Mouse (Mus musculus): ENCODE results near the gene Gm28048. TPM values are rescaled to one million over a fixed set of nuclear protein-coding genes. Genes with fewer than 3 reads are reported as not detected.

The Gm28048 gene
- polyA plus RNA-seq (2011; ENCODE audit: insufficient read depth, insufficient read length, low replicate concordance, missing spikeins) = 13.8 and 21.9 TPM in 2 replicates

GRCm38 (mm10) chr11:22981984-22982757, at the start of gene Gm28048, which contains the start of gene Commd1:
Gene Gm28048, minus strand, starts transcription at chr11:22982090.
Gene Commd1, minus strand, starts transcription at chr11:22982382.
- peaks cover 3% of the 10 kb centered on the region for H3K4me1 ChIP-seq (ENCODE audit: control insufficient read depth, insufficient read depth, low read length)
- WGBS = 3% methylated on average over 42 of the region's 42 CpGs
- TF ChIP-seq CTCF (IDR thresholded peaks at IDR 0.05; ENCODE audit: control insufficient read depth, insufficient read depth, low read length) (peak; percentile 63), POLR2A (IDR thresholded peaks at IDR 0.05; ENCODE audit: borderline replicate concordance, control insufficient read depth, low read depth, low read length) (peak; percentile 91; the same call in 1 of the 2 replicates)
- H3K27ac ChIP-seq (ENCODE audit: control insufficient read depth, insufficient read depth, low read depth, low read length, poor library complexity) = peak within 1 kb of the TSS; percentile 93
- peak within 1 kb of the TSS; percentile 77 for H3K4me3 ChIP-seq (replicated peaks; ENCODE audit: control insufficient read depth, low read depth, low read length)

DNA sequence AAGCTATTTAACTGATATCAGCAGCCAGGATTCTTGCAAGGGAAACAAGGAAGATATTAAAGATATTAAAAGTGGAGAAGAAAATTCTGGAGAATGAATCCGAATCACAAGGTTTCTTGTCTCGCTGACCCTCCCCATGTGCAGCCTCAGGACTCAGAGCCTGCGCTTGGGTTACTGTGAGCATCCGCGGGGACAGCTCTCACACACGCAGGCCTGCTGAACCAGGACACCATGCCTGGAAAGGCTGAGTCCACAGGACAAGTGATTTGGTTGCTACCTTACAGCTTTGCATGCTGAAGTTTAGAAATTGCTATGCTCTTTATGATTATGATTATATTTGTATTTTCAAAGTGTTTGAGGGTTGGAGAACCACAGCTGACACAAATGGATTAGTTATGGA, 47.5 kb upstream of the Gm28048 start:
- H3K27ac ChIP-seq (ENCODE audit: control insufficient read depth, insufficient read depth, low read depth, low read length, poor library complexity) = no peak overlapping the region
- WGBS = 87% methylated on average over 6 of the region's 6 CpGs
- TF ChIP-seq POLR2A (IDR thresholded peaks at IDR 0.05; ENCODE audit: borderline replicate concordance, control insufficient read depth, low read depth, low read length) (no peak), CTCF (IDR thresholded peaks at IDR 0.05; ENCODE audit: control insufficient read depth, insufficient read depth, low read length) (no peak)

DNA sequence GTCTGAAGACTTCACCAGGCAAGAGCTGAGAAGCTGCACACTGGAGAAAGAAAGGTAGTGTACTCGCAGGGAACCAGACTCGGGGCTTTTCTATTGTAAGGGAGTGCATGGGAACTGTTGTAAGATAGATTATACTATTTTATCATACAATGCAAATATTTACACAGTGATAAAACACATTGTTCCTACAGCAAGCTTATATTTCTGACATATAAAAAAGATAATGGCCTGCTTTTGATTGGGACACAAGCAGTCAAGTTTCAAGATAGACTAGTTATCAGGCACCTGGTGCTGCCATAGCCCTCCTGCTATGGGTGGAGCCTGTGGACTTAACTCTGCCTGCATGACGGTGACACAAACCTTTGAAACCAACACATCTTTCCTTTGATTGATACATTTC, 47.1 kb upstream of the Gm28048 start:
- WGBS = 60% methylated on average over 3 of the region's 3 CpGs

More for the DNA sequence above, 47.5 kb upstream of the Gm28048 start:
- Histone ChIP-seq H3K4me1 (ENCODE audit: control insufficient read depth, insufficient read depth, low read length) (no peaks in the 10 kb centered on the region), H3K4me3 (replicated peaks; ENCODE audit: control insufficient read depth, low read depth, low read length) (no peak overlapping the region)

GRCm38 (mm10) chr11:23024169-23024568, 42.3 kb upstream of the Gm28048 start:
- 20% methylated on average over 3 of the region's 3 CpGs for WGBS
- Histone ChIP-seq H3K27ac (ENCODE audit: control insufficient read depth, insufficient read depth, low read depth, low read length, poor library complexity) (no peak overlapping the region), H3K4me1 (ENCODE audit: control insufficient read depth, insufficient read depth, low read length) (no peaks in the 10 kb centered on the region), H3K4me3 (replicated peaks; ENCODE audit: control insufficient read depth, low read depth, low read length) (no peak overlapping the region)
- no peak for TF ChIP-seq POLR2A (IDR thresholded peaks at IDR 0.05; ENCODE audit: borderline replicate concordance, control insufficient read depth, low read depth, low read length)
- TF ChIP-seq CTCF (IDR thresholded peaks at IDR 0.05; ENCODE audit: control insufficient read depth, insufficient read depth, low read length) = no peak

More for the DNA sequence above, 47.1 kb upstream of the Gm28048 start:
- Histone ChIP-seq H3K4me3 (replicated peaks; ENCODE audit: control insufficient read depth, low read depth, low read length) (no peak overlapping the region), H3K4me1 (ENCODE audit: control insufficient read depth, insufficient read depth, low read length) (no peaks in the 10 kb centered on the region), H3K27ac (ENCODE audit: control insufficient read depth, insufficient read depth, low read depth, low read length, poor library complexity) (no peak overlapping the region)
- TF ChIP-seq POLR2A (IDR thresholded peaks at IDR 0.05; ENCODE audit: borderline replicate concordance, control insufficient read depth, low read depth, low read length) (no peak), CTCF (IDR thresholded peaks at IDR 0.05; ENCODE audit: control insufficient read depth, insufficient read depth, low read length) (no peak)

- no peak for TF ChIP-seq POLR2A (IDR thresholded peaks at IDR 0.05; ENCODE audit: borderline replicate concordance, control insufficient read depth, low read depth, low read length)
- TF ChIP-seq CTCF (IDR thresholded peaks at IDR 0.05; ENCODE audit: control insufficient read depth, insufficient read depth, low read length) = no peak
- H3K4me3 ChIP-seq (replicated peaks; ENCODE audit: control insufficient read depth, low read depth, low read length) = no peak overlapping the region
- H3K27ac ChIP-seq (ENCODE audit: control insufficient read depth, insufficient read depth, low read depth, low read length, poor library complexity) = no peak overlapping the region
- 81% methylated on average over 2 of the region's 2 CpGs for WGBS
- H3K4me1 ChIP-seq (ENCODE audit: control insufficient read depth, insufficient read depth, low read length) = no peaks in the 10 kb centered on the region
Observed at GRCm38 (mm10) chr11:23023155-23023554, 41.3 kb upstream of the Gm28048 start.

- H3K4me1 ChIP-seq (ENCODE audit: control insufficient read depth, insufficient read depth, low read length) = no peaks in the 10 kb centered on the region
- TF ChIP-seq POLR2A (IDR thresholded peaks at IDR 0.05; ENCODE audit: borderline replicate concordance, control insufficient read depth, low read depth, low read length) (no peak), CTCF (IDR thresholded peaks at IDR 0.05; ENCODE audit: control insufficient read depth, insufficient read depth, low read length) (no peak)
- WGBS = 92% methylated on average over 14 of the region's 14 CpGs
Observed at GRCm38 (mm10) chr11:23020841-23021240, 39.0 kb upstream of the Gm28048 start.

DNA sequence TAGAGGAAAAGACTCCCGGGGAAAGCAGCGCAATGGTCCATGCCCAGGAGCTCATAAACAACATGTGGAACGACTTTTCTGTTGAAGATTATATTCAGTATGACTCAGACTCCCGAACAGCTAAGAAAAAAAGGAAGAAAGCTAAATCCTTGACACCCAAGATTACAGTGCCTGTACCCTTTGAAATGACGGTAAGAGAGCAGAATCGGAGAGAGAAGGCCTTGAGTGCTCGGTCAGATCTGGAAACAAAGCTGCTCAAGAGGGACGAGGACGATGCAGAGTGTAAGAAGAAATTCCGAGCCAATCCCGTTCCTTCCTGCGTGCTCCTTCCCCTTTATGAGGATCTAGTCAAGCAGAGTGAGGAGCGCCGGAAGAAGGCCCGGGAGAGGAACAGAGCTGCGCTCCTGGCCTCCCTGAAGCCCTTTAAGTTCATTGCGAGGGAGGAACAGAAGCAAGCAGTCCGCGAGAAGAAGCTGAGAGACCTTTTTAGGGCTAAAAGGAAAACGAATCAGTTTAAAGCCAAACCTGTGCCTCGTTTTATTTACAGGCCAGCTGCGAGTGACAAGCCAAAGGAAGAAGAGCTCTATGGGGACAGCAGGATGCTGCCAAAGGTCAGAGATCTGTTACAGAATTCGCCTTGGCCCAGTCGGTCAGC, 38.4 kb upstream of the Gm28048 start:
- no peaks in the 10 kb centered on the region for H3K4me1 ChIP-seq (ENCODE audit: control insufficient read depth, insufficient read depth, low read length)
- WGBS = 80% methylated on average over 24 of the region's 24 CpGs
- no peak overlapping the region for H3K27ac ChIP-seq (ENCODE audit: control insufficient read depth, insufficient read depth, low read depth, low read length, poor library complexity)
- TF ChIP-seq CTCF (IDR thresholded peaks at IDR 0.05; ENCODE audit: control insufficient read depth, insufficient read depth, low read length) = no peak
- TF ChIP-seq POLR2A (IDR thresholded peaks at IDR 0.05; ENCODE audit: borderline replicate concordance, control insufficient read depth, low read depth, low read length) = no peak
- H3K4me3 ChIP-seq (replicated peaks; ENCODE audit: control insufficient read depth, low read depth, low read length) = no peak overlapping the region

More at GRCm38 (mm10) chr11:23020841-23021240, 39.0 kb upstream of the Gm28048 start:
- no peak overlapping the region for H3K4me3 ChIP-seq (replicated peaks; ENCODE audit: control insufficient read depth, low read depth, low read length)
- H3K27ac ChIP-seq (ENCODE audit: control insufficient read depth, insufficient read depth, low read depth, low read length, poor library complexity) = no peak overlapping the region

DNA sequence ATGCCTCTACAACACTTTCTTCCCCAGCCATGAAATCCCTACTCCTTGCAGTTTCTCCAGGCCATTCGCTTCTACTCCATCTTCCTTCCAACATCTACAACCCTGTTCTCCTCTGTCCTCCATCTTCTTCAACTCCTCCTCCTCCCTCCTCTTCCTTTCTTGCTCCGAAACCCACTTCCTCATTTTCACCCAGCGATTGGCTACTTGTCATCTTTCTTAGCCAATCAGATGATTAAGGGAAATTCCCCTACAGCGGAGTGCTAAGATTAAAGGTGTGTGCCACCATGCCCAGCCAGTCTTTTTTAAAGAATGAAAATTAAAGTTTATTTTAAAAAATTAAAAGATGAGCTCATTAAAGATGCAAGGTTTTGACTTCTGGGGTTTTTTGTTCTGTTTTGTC, 36.1 kb upstream of the Gm28048 start:
- H3K27ac ChIP-seq (ENCODE audit: control insufficient read depth, insufficient read depth, low read depth, low read length, poor library complexity) = no peak overlapping the region
- 59% methylated on average over 4 of the region's 4 CpGs for WGBS
- H3K4me1 ChIP-seq (ENCODE audit: control insufficient read depth, insufficient read depth, low read length) = no peaks in the 10 kb centered on the region
- H3K4me3 ChIP-seq (replicated peaks; ENCODE audit: control insufficient read depth, low read depth, low read length) = no peak overlapping the region
- TF ChIP-seq CTCF (IDR thresholded peaks at IDR 0.05; ENCODE audit: control insufficient read depth, insufficient read depth, low read length) (no peak), POLR2A (IDR thresholded peaks at IDR 0.05; ENCODE audit: borderline replicate concordance, control insufficient read depth, low read depth, low read length) (no peak)
